Mouse (Mus musculus) kidney, postnatal 10 days (tissue): ENCODE results near the gene Cspg4.

Experiments
- DNase-seq: peaks from one replicate; pipeline ENCODE4 v3.0.0; 2021; ENCODE audit warnings: mixed read lengths

Gene Cspg4

DNA sequence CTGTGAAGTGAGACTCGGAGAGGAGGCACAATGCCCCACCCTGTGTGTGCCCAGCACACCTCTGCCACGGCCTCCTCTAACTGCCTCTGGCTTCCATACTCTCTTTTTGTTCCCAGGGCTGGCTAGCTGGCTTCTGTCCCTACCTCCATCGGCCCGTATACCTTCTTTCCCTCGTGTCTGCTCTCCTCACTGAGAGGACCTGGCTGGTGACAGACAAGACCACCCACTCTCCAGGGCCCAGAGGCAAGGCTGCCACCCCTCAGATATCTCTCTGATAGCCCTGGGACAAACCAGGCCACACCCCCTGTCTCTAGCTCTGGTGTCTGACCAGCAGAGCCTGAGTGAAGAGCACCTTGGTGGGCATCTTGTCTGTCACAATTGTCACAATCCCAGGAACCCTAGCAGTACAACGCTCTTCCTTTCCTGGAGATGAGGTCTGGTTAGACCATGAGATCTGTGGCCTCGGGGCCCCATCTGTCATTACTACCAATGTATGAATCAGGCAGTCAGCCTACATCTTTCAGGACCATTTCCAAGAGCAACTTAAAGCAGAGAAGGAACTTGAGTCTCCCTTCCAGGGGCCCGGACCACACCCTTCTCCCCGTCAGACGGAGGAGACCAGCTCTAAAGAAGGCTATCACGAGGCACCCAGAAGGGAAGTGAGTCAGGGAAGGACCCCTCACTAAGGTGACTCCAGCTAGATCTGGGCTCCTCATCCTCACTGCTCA, 1.0 kb downstream of the Cspg4 start:
- no peak for DNase-seq

DNA sequence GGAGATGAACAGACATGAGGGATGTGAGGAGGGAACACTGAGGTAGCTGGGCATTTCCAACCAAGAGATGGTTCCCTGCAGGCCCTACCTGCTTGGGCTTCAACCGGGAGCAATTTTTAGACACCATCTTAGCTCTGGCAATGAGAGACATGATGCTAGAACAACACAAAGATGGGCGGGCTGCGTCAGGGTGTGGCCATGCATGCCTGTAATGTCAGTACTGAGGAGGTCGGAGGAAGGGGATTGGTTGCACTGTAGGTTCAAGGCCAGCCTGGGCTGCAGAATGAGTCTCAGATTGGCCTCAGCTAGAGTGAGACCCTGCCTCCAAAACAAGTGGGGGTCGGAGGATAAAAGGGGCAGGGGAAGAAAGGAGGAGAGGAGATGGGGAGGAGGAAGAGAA, 1.6 kb downstream of the Cspg4 start:
- no peak for DNase-seq

DNA sequence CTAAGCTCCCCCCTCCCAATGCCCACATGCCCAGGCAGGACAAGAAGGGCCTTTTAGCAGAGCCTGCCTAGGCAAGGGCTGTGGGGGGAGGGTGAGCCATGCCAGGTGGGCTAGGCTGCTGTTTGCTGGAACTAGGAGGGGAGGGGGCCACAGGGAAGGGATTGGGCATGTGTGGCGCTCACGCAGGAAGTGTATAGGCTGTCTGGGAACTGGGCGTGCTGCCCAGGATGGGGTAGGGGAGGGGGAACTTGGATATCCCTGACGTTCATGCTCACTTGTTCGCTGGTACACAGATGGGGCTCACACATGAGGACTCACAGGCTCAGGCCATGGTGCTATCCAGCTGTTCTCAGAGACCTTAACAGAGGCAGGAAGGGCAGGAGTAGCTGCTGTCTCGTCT, 3.5 kb downstream of the Cspg4 start:
- peak; percentile 81 for DNase-seq

DNA sequence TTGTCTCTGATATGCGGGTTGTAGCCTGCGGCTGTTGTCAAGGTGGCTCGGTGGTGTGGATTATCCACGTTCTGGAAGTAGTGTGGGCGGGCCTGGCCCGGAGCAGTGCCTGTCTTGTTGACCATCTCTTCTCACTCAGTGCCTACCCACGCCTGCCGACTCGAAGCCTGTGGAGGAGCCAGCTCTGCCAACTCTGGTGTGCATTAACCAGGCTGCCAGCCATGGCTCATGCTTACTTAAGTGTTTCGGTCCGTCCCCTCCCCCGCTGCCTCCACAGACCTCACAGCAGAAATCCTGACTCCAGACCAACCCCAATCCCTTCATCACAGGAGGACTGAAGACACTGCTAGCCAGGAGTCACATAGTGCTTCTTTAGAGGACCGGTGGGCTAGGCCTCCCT, 4.7 kb downstream of the Cspg4 start:
- peak; percentile 83 for DNase-seq

DNA sequence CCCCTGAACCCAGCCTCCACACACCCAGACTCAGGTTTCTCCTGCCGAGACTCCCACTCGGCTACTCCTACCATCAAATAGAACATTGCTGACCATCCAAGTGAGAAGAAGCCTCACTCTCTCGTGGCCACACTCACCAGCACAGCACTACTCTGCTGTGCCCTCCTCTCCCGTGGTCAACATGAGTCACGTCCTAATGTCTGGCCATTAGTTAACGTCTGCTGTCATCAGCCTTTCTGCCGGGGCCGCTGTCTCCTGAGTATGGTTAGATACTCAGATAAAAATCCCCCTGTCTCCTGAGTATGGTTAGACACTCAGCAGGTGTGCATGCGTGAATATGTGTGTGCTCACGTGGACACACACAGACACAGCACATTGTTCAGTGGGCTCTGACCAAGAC, 5.9 kb downstream of the Cspg4 start:
- no peak for DNase-seq

DNA sequence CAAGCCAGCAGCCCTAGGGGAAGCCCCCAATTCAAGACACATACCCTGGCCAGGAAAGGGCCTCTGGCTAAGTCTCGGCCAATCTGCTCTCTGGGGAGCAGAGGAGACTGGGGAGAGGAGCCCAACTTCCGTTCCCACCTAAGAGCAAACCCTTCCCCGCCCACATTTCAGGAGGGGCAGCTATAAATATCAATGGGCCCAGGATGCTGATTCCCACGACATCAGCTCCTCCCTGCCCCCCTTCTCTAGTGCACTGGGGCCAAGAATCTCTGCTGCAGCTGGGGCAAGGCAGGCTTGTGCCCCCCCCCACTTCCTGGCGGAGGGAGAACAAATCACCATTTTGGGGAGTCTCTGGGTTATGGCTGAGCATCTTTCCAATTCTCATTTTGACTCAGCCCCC, 6.4 kb downstream of the Cspg4 start:
- peak; percentile 75 for DNase-seq

DNA sequence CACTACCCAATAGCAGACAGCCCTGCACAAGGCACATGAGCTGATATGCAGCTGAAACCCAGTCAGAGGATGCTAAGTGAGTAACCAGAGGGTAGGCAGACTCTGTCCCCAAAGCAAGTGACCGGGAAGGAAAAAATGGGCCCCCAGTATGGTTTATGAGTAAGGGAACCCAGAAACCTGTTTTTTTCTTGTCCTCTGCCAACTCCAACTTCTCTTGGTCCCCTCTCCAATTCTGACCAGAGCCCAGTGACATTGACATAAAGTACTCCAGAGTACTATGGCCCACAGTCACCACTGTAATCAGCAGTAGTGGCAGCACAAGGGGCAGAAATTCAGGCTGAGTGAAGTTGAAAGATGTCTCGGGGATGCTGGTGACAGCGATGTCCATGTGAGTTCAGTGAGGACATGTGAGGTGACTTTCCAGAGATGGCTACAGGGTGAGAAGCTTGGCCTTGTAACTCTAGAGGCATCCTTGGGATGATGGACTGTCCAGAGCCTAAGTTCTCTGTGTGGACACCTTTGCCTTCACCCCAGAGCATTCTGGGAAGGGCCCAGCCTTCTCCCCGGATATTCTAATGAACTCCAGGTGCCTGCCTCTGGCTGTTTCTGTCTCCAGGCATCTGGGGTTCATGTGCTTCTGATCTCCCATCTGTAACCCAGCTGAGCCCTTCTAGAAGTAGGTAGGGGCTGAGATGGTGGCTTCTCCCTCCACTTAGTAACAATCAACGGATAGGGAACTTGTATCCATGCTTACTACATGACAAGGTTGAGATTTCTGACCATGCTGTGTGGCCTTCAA, 7.5 kb downstream of the Cspg4 start:
- no peak for DNase-seq

DNA sequence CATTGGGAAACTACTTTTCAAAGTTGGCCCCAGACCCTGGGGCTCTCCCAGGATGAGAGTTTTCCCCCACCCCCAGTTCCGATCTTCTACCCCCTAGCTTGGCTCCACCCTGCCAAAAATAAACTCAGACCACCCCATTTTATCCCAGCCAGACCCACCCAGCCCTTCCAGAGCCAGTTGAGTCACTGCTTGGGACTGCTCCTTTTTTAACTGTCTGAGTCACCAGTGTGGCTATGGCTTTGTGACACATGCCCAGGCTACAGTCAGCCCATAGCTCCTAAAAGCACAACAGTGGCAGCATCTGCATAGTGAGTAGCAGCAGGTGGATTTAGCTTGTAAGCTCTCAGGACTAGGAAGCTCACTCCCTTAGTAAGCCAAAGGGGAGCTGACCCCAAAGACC, 8.3 kb downstream of the Cspg4 start:
- no peak for DNase-seq

DNA sequence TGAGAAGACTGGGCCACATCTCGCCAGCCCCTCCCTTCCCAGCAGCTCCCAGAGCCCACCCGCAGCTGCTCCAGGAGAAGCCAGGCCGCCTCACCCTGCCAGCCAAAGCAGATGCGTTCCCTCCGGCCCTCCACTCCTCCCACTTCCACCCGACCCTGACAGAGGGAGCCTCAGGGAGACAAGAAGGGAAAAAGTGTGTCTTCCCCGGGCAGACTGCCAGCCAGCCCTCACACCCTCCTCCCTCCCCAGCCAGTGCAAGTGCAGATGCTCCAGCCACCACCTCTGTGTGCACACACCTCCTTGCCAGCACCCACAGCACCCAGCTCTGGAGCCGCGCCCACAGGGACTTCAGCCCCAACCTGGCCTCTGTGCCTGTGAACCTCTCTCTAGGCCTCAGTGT, 12.0 kb downstream of the Cspg4 start:
- peak; percentile 76 for DNase-seq

DNA sequence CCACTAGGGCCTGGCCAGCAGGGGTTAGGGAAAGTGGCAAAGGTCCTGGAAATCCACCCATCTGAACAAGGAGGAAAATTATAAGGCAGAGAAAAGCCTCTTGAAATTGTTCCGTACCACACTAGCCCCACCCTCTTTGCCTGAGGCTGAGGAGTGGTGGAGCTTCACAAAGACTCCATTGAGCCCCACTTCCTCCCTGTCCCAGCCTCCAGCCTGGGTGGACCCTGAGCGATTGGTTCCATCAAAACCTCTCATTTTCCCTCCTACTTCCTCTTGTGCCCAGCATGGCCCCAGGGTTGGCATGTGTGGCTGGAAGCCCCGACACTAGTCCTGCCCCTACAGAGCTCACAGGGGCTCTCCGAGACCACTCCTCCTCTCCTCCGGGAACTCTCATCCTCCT, 12.5 kb downstream of the Cspg4 start:
- DNase-seq = no peak

DNA sequence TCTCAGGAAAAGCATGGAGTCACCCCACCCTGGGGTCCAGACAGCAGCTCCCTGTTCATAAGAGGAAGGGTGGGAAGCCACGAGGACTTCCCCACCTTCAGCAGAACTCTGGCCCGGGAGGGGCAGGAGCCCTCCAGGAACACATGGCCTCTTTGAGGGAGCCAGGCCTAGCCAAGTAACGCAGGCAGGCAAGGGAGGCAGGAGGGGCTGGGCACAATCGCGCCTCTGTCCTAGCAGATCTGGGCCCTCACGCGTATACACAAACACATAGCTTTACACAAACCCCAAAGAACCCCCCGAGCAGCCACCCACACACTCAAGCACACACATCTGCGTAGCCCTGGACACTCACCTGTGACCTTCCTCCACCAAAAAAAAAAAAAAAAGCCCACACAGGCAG, 16.0 kb downstream of the Cspg4 start:
- DNase-seq = no peak

DNA sequence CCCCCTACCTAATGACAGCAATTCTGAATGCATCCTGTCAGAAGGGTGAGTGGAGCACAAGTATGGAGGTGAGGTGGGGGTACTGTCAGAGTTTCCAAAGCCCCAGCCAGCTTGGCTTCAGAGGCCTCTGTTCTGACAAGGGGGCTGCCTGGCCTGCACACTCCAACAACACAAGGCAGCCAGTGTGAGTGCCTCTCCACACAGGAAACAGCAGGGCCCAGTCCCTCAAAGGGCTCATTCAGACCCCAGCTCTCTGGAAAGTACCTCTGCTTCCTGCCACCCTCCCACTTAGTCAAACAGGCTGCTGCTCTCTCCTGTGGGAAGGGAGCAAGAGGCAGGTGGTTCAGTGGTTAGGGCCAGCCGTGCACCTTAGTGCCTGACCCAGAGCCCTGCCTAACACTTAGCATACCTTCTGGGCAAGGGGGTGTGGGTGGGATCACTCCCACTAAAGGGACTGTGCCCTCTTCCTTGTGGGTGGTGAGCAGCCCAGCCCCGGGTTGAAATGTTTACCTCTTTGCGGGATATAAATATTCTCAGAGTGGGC, 16.8 kb downstream of the Cspg4 start:
- no peak for DNase-seq

DNA sequence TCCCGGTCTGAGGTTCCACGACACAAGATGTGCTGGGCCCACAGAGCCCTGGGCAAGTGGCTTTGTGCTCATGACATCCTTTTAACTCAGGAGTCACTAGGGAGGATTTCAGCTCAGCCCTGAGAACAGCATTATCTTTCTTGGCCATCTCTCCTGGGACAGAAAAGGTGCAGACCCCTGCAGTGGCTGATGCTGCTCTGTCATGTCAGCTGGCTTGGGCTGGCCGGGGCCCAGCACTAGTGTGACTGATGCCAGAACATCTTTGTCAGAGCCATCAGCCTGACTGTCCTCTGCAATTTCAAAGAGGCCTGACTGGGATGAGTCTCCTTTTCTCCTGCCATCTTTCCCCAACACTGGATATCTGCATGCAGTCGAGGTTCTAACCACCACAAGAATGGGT, 17.4 kb downstream of the Cspg4 start:
- DNase-seq = no peak

DNA sequence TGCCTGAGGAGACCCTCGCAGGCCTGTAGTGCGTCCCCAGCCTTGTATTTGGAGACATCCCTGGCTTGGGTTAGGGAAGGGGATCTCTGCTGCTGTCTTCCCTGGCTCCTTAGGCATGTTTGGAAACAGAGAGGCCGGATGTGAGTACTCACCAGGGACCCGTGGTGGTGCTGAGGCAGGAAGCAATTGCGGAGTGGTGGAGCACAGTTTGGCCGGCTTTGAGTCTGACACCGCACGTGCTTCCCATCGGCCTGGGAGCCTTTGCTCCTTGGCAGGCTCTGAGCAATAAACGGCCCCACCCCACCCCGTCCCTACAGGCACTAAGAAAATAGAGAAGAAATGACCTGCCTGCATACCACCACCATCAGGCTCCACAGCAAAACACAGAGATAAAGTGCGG, 18.0 kb downstream of the Cspg4 start:
- peak; percentile 73 for DNase-seq

DNA sequence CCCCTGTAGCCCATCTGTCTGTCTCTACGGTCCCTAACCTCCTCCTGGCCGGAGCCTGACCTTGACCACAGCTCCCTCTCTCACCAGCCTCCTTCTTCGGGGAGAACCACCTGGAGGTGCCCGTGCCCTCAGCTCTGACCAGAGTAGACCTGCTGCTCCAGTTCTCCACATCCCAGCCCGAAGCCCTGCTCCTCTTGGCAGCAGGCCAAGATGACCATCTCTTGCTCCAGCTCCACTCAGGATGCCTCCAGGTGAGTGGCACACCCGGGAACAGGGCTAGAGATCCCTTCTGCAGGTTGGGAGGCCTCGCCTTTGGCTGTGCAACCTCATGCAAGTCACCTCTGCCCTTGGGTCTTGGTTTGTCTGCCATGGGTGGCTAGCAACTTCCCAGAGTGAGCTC, 18.6 kb downstream of the Cspg4 start:
- DNase-seq = no peak

DNA sequence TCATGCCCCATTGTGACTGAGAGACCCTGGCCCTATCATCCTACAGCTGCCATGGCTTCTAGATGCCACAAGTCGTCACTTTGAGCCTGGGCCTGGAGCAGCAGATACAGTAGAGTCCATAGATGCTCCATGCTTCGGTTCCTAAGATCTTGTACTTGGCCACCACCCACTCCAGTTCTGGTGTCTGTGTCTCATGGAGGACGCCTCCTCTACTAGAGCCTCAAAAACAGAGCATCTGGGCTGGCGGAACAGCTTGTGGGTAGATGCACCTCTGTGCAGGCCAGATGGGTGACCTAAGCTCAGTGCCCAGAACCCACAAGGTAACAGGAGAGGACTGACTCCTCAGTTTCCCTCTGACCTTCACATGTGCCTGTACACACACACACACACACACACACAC, 19.5 kb downstream of the Cspg4 start:
- DNase-seq = no peak

DNA sequence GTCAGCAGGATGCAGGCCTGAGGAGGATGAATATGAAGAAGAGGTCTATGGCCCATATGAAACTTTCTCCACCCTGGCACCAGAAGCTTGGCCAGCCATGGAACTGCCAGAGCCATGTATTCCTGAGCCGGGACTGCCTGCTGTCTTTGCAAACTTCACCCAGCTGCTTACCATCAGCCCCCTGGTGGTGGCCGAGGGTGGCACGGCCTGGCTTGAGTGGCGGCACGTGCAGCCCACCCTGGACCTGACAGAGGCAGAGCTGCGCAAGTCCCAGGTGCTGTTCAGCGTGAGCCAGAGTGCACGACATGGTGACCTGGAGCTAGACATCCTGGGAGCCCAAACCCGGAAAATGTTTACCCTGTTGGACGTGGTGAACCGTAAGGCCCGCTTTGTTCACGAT, 21.3 kb downstream of the Cspg4 start:
- DNase-seq = peak; percentile 70

DNA sequence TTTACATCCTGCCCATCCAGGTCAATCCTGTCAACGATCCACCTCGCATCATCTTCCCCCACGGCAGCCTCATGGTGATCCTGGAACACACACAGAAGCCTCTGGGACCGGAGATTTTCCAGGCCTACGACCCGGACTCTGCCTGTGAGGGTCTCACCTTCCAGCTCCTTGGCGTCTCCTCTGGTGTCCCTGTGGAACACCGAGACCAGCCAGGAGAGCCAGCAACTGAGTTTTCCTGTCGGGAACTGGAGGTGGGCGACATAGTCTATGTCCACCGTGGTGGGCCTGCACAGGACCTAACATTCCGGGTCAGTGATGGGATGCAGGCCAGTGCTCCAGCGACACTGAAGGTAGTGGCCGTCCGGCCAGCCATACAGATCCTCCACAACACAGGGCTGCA, 21.8 kb downstream of the Cspg4 start:
- DNase-seq = peak; percentile 8

DNA sequence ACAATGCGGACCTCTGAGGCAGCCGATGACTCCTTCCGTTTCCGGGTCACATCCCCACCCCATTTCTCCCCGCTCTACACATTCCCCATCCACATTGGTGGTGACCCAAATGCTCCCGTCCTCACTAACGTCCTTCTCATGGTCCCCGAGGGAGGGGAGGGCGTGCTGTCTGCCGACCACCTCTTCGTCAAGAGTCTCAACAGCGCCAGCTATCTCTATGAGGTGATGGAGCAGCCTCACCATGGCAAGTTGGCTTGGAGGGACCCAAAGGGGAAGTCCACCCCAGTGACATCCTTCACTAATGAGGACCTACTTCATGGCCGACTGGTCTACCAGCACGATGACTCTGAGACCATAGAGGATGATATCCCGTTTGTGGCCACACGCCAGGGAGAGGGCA, 22.7 kb downstream of the Cspg4 start:
- DNase-seq = peak; percentile 7

DNA sequence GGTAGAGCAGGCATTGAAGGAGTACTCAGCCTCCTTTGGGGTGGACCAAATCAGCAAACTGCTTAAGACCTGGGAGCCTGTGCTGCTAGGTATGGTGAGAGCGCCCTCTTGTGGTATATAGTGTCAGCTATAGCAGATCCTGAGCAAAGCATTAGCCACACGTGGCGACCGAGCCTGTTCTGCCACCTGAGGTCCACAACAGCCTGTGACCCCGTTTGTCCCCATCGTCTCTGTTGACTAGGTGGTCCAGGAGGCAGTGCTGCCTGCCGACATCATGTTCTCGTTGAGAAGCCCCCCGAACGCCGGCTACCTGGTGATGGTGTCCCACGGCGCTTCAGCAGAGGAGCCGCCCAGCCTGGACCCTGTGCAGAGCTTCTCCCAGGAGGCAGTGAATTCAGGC, 25.0 kb downstream of the Cspg4 start:
- DNase-seq = peak; percentile 86

DNA sequence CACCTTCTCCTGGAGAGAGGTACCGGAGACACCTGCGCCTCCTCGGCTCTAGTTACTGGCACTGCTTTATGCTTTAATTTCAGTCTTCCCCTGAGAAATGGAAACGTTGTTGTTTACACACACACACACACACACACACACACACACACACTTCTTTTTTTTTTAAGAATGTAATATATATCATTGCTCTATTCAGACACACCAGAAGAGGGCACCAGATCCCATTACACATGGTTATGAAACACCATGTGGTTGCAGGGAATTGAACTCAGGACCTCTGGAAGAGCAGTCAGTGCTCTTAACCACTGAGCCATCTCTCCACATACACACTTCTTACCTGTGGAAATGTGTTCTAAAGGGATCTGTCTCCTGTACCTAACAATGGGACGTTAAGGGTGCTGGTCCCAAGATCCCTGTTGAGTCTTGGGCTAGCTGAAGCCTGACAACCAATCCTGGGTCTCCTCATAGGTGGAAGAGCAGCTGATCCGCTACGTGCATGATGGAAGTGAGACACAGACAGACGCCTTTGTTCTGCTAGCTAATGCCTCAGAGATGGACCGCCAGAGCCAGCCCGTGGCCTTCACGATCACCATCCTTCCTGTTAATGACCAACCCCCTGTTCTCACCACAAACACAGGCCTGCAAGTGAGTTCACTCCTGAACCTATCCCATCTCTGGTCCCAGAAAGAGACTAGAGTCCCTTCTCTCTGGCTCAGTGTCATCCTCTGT, 25.9 kb downstream of the Cspg4 start:
- DNase-seq = no peak

DNA sequence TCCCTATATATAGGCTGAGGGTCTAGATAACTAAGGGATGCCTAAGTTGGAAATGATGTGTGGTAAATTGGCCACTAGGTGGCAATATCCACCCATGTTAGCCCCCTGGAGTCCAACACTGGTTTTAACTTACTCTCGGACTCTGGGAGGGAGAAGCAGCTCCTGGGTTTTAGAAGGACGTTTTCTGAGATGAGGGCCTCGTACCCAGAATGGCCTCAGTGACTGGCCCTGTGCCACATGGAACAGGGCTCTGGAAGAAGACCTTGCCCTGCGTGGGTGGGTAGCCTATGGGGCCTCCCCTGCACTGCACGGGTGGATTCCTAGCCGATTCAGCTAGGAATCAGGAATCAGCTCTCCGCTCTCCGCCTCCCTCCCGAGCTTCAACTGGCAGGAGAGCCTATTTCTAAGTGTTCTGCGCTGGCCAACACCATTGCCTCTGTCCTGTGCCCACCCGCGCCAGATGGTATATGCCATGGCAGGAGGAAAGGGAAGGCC, 26.7 kb downstream of the Cspg4 start:
- DNase-seq = peak; percentile 80

DNA sequence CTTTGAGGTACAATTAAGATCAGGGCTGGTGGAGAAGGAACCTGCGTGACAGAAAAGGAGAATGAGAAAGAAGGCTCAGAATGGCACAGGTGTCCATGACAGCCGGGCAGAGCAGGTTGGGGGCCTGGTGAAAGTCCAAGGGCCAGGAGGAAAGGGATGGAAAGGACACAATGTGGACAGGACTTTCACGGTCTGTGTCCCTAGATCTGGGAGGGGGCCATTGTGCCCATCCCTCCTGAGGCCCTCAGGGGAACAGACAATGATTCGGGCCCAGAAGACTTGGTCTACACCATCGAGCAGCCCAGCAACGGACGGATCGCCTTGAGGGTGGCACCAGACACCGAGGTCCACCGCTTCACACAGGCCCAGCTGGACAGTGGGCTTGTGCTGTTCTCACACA, 27.3 kb downstream of the Cspg4 start:
- DNase-seq = no peak

DNA sequence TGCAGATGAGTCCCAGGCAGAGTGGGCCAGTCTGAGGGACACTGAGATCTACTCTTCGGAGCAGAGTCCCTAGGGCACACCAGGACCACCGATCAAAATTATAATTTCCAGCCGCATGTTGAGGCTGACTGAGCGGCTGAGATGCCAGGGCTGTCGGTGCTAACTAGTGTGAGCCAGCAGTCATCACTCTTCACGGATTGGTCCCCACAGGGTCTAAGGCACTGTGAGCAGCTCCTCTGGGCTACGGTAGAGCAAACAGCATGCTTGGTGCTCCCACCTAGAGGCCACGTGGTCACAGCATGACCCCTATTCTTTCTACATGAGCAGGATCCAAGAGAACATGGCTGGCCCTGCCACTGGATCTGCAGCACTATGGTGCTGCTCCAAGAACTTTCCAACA, 28.5 kb downstream of the Cspg4 start:
- DNase-seq = no peak
